ENCODE assay signal across 18 mouse cellular contexts in the genomic region with DNA sequence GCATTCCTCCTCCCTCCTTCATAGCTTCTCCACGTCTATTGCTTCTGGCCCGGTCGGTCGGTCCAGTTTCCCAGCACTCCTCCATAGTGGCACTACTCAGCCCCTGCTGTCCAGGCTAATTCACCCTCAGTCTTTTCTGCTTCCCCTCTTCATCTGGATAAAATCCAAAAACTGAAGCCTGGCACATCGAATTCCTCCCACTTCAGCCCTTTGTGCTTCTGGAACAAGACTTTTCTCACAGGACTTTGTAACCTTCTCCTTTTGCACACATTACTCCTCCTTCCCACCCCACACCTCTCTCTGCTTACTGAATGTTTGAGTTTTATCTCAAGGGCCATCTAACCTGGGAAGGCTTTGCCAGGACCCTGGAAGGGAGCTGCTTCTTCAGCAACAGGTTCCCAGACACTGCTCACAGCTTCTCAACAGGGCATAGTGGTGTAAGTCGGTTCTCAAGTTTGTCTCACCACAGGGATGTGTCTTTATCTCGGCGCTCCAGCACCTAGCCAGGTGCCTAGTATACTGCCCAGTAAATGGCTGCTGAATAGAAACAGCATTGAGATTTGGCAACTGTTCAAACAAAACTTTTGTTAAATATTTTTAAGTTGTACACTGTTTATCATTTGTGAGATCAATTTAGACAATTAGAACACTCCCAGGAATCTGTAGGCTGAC. TPM values are rescaled to one million over a fixed set of nuclear protein-coding genes. Genes with fewer than 3 reads are reported as not detected.
DNase-seq lines count a peak whose midpoint lies in the region; ATAC-seq and TF ChIP-seq lines count a peak whose summit lies in the region.
"Had no signal": no experiment of that assay in that cellular context is flagged by ENCODE, and none has a peak within 500 bp of the region (broad histone marks: within the 10 kb centered on the region; RNA-seq: fewer than 3 reads in every experiment).

No protein-coding gene starts in this region.

- H3K4me1 ChIP-seq in kidney, embryonic 15.5 days: no peaks in the 10 kb centered on the region
- peaks cover 4% of the 10 kb centered on the region; the same call in 1 of the 2 replicates for H3K4me1 ChIP-seq in lung, embryonic 14.5 days (ENCODE audit: insufficient read depth)
- peaks cover 12% of the 10 kb centered on the region for H3K4me1 ChIP-seq in lung, adult 2 months (ENCODE audit: control insufficient read depth, insufficient read depth, low read length)
- H3K4me1 ChIP-seq in lung, postnatal 0 days (ENCODE audit: insufficient read depth, low read depth, low read length): peaks cover 4% of the 10 kb centered on the region; the same call in 1 of the 2 replicates
- H3K4me1 ChIP-seq in stomach, postnatal 0 days (replicated peaks; ENCODE audit: control insufficient read depth, insufficient read depth): no peaks in the 10 kb centered on the region
- H3K4me1 ChIP-seq: forebrain, embryonic 12.5 days; limb, embryonic 13.5 days; neural tube, embryonic 13.5 days had no signal

- 87% methylated on average over 8 of the region's 8 CpGs for WGBS in kidney, embryonic 15.5 days
- WGBS in lung, embryonic 14.5 days: 56% methylated on average over 8 of the region's 8 CpGs
- WGBS in lung, adult 2 months: 58% methylated on average over 8 of the region's 8 CpGs
- WGBS in lung, postnatal 0 days: 45% methylated on average over 8 of the region's 8 CpGs
- 56% methylated on average over 8 of the region's 8 CpGs for WGBS in stomach, postnatal 0 days

- no peak for TF ChIP-seq POLR2A in lung, adult 2 months (IDR thresholded peaks at IDR 0.05; ENCODE audit: borderline replicate concordance, extremely low read depth, low read depth, low read length)

- H3K4me3 ChIP-seq in kidney, embryonic 15.5 days (replicated peaks): no peak overlapping the region
- no peak overlapping the region for H3K4me3 ChIP-seq in lung, embryonic 14.5 days (ENCODE audit: low read depth, low read length)
- no peak overlapping the region for H3K4me3 ChIP-seq in lung, adult 2 months (replicated peaks; ENCODE audit: extremely low read depth, low read depth, low read length)
- H3K4me3 ChIP-seq in lung, postnatal 0 days (ENCODE audit: low read depth, low read length): no peak overlapping the region
- H3K4me3 ChIP-seq in stomach, postnatal 0 days (ENCODE audit: low read depth, low read length): no peak overlapping the region
- H3K4me3 ChIP-seq: forebrain, embryonic 12.5 days; left cerebral cortex, adult 2 months; limb, embryonic 13.5 days; neural tube, embryonic 13.5 days had no signal

- H3K9me3 ChIP-seq in kidney, embryonic 15.5 days (replicated peaks): no peaks in the 10 kb centered on the region
- H3K9me3 ChIP-seq in lung, embryonic 14.5 days (ENCODE audit: low read depth, low read length): no peaks in the 10 kb centered on the region
- H3K9me3 ChIP-seq in lung, postnatal 0 days (ENCODE audit: low read length): no peaks in the 10 kb centered on the region
- H3K9me3 ChIP-seq in stomach, postnatal 0 days (ENCODE audit: control insufficient read depth, low read length): no peaks in the 10 kb centered on the region
- H3K9me3 ChIP-seq: forebrain, embryonic 12.5 days; limb, embryonic 13.5 days; neural tube, embryonic 13.5 days had no signal

- H3K9ac ChIP-seq in kidney, embryonic 15.5 days: no peak overlapping the region
- H3K9ac ChIP-seq in lung, embryonic 14.5 days: no peak overlapping the region
- no peak overlapping the region for H3K9ac ChIP-seq in lung, postnatal 0 days (replicated peaks; ENCODE audit: low read depth)
- H3K9ac ChIP-seq in stomach, postnatal 0 days (ENCODE audit: low read length): no peak overlapping the region
- H3K9ac ChIP-seq: forebrain, embryonic 12.5 days; limb, embryonic 13.5 days; neural tube, embryonic 13.5 days had no signal

- no peak overlapping the region for H3K27ac ChIP-seq in kidney, embryonic 15.5 days
- H3K27ac ChIP-seq in lung, embryonic 14.5 days (ENCODE audit: low read depth): peak overlapping the region; percentile 79
- peak overlapping the region; percentile 66 for H3K27ac ChIP-seq in lung, postnatal 0 days (ENCODE audit: low read length)
- H3K27ac ChIP-seq in stomach, postnatal 0 days (replicated peaks): peak overlapping the region; percentile 65
- H3K27ac ChIP-seq: forebrain, embryonic 12.5 days; left cerebral cortex, adult 2 months; limb, embryonic 13.5 days; neural tube, embryonic 13.5 days had no signal

- no peak for ATAC-seq in kidney, embryonic 15.5 days (replicated peaks; ENCODE audit: low FRiP score)
- peak; percentile 56; the same call in 1 of the 2 replicates for ATAC-seq in lung, embryonic 14.5 days (ENCODE audit: insufficient read depth)
- peak; percentile 75 for ATAC-seq in lung, postnatal 0 days
- ATAC-seq in stomach, postnatal 0 days (ENCODE audit: low FRiP score, low TSS enrichment): peak; percentile 75

- DNase-seq in kidney, adult 11 months: peak; percentile 51
- peak; percentile 18 for DNase-seq in lung, embryonic 14.5 days
- no peak for DNase-seq in lung, adult 2 months
- DNase-seq in lung, postnatal 0 days (ENCODE audit: low spot score): peak; percentile 44
- peak; percentile 31 for DNase-seq in stomach, postnatal 0 days (ENCODE audit: low spot score)
- no peak for DNase-seq in thymus, postnatal 4 days
- DNase-seq: adrenal gland, adult 8-10 months; B cell, adult 2 months; cerebellum, adult 11-12 months; cerebellum, postnatal 25 days; gastrocnemius, postnatal 36 days; heart, postnatal 36 days had no signal

- H3K4me2 ChIP-seq in kidney, embryonic 15.5 days: no peak overlapping the region
- no peak overlapping the region for H3K4me2 ChIP-seq in lung, embryonic 14.5 days
- peak overlapping the region; percentile 32 for H3K4me2 ChIP-seq in lung, postnatal 0 days (replicated peaks; ENCODE audit: low read depth, low read length)
- H3K4me2 ChIP-seq in stomach, postnatal 0 days (replicated peaks; ENCODE audit: low read depth): 0 out of 2 replicates have a peak overlapping the region, but pooled peaks have one; percentile 3
- H3K4me2 ChIP-seq: forebrain, embryonic 12.5 days; heart, embryonic 11.5 days; limb, embryonic 13.5 days; neural tube, embryonic 13.5 days had no signal

- TF ChIP-seq EP300 in lung, postnatal 0 days (IDR thresholded peaks at IDR 0.05): no peak
- TF ChIP-seq EP300 in stomach, postnatal 0 days (optimal IDR thresholded peaks at IDR 0.05): no peak

- no peak for TF ChIP-seq CTCF in lung, embryonic 14.5 days (IDR thresholded peaks at IDR 0.05; ENCODE audit: low read depth)
- no peak for TF ChIP-seq CTCF in lung, adult 2 months (IDR thresholded peaks at IDR 0.05; ENCODE audit: insufficient read depth, low read length)
- no peak for TF ChIP-seq CTCF in lung, postnatal 0 days (IDR thresholded peaks at IDR 0.05)
- no peak for TF ChIP-seq CTCF in stomach, postnatal 0 days (IDR thresholded peaks at IDR 0.05; ENCODE audit: low read depth)

- H3K36me3 ChIP-seq in kidney, embryonic 15.5 days: no peaks in the 10 kb centered on the region
- H3K36me3 ChIP-seq in lung, embryonic 14.5 days (ENCODE audit: insufficient read depth): no peaks in the 10 kb centered on the region
- H3K36me3 ChIP-seq in lung, postnatal 0 days (ENCODE audit: insufficient read depth, low read length): no peaks in the 10 kb centered on the region
- no peaks in the 10 kb centered on the region for H3K36me3 ChIP-seq in stomach, postnatal 0 days (ENCODE audit: control insufficient read depth, insufficient read depth, low read length)
- H3K36me3 ChIP-seq: forebrain, embryonic 12.5 days; limb, embryonic 13.5 days; neural tube, embryonic 13.5 days had no signal

- no peaks in the 10 kb centered on the region for H3K27me3 ChIP-seq in kidney, embryonic 15.5 days
- no peaks in the 10 kb centered on the region for H3K27me3 ChIP-seq in lung, embryonic 14.5 days (ENCODE audit: insufficient read depth, low read length)
- H3K27me3 ChIP-seq in lung, postnatal 0 days (replicated peaks; ENCODE audit: insufficient read depth, low read length): no peaks in the 10 kb centered on the region
- H3K27me3 ChIP-seq in stomach, postnatal 0 days (ENCODE audit: control insufficient read depth, insufficient read depth, low read length): no peaks in the 10 kb centered on the region
- H3K27me3 ChIP-seq: forebrain, embryonic 12.5 days; limb, embryonic 13.5 days; neural tube, embryonic 13.5 days had no signal

RNA-seq across cellular contexts. Expression of a gene that starts 10.1 kb away (rescaled TPM):
- 9.4 and 9.7 TPM in 2 replicates for polyA plus RNA-seq in kidney, embryonic 15.5 days (2015; fragmentation: Nextera tagmentation; extraction: Ambion mirVana)
- 13.7 and 18.1 TPM in 2 replicates for polyA plus RNA-seq in lung, embryonic 14.5 days (2014; fragmentation: Nextera tagmentation; extraction: Ambion mirVana)
- polyA plus RNA-seq in lung, adult 2 months (2012; rRNA removed): 7.8 and 8.4 TPM in 2 replicates
- polyA plus RNA-seq in lung, postnatal 0 days (2015; fragmentation: Nextera tagmentation; extraction: Ambion mirVana): 21.4 and 23.5 TPM in 2 replicates
- polyA plus RNA-seq in stomach, postnatal 0 days (2015; fragmentation: Nextera tagmentation; extraction: Ambion mirVana): 8.0 and 8.4 TPM in 2 replicates

Comparison
In these comparisons a context has a peak if more than half of its experiments do, and no peak if none do; other contexts are left out.
1. DNase-seq: peak in kidney, adult 11 months (single experiment), lung, embryonic 14.5 days (single experiment), lung, postnatal 0 days (single experiment) and stomach, postnatal 0 days (single experiment); none in lung, adult 2 months (single experiment) and thymus, postnatal 4 days (single experiment).
2. H3K4me2 ChIP-seq: peak in lung, postnatal 0 days (single experiment) and stomach, postnatal 0 days (single experiment); none in kidney, embryonic 15.5 days (single experiment) and lung, embryonic 14.5 days (single experiment).